Mouse (Mus musculus): Measurements from ENCODE around the gene Borcs8.

DNA sequence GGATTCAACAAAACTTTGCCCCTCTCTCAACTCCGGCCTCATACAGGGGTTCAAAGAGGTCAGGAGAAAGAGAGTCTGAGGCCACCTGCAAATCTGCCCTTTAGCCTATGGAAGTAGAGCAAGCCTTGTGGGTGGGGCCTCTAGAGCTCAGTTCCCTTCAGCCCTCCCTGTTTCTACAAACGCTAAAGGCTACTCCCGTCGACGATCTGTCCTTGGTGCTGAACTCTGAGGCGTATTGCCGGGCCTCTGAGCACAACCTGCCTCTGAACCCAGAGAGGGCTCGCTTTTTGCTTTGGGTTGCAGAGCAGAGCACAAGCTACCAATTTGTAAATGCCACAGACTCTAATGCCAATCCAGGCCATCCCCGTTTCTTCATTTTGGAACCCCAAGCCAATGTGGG, 21.7 kb upstream of the Borcs8 start:
- TF ChIP-seq CTCF (IDR thresholded peaks at IDR 0.05; ENCODE audit: insufficient read depth, low read depth, low read length) (no peak), POLR2A (IDR thresholded peaks at IDR 0.05; ENCODE audit: insufficient read depth, low read depth, low read length) (no peak)
